Mouse (Mus musculus) heart, postnatal 4 days (tissue): ENCODE measurements around the gene Tmem175. TPM values are rescaled to one million over a fixed set of nuclear protein-coding genes. Genes with fewer than 3 reads are reported as not detected.

ENCODE experiments used
- DNase-seq: peaks from one replicate; pipeline ENCODE4 v3.0.0; 2021
- total RNA-seq, 2 experiments: library from RNA; stranded (reverse); gene quantifications; 2 replicates each; pipeline ENCODE4 v1.2.3; 2021

The Tmem175 gene
- total RNA-seq, 2 experiments from 2014 or later: 8.3 to 9.4 TPM

DNA sequence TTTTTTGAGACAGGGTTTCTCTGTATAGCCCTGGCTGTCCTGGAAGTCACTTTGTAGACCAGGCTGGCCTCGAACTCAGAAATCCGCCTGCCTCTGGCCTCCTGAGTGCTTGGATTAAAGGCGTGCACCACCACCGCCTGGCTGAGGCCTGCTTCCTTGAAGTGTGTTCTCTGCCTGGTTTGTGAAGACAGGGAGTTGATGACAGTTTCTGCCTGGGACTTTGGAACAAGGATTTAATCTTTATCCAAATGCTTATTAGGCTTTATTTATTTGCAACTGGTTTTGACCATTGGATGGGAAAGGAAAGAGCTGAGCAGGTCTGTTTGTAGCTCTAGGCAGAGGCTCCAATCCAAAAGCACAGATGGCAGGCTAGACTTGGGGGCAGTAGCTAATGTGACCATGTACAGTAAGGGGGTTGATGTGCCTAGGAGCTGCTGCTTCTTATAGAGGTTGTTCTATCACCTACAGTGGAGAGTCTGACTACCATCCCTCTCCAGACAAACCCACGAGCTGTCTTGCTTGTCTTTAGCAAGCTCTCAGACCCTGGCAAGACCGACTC, 48.8 kb downstream of the Tmem175 start:
- DNase-seq: no peak

DNA sequence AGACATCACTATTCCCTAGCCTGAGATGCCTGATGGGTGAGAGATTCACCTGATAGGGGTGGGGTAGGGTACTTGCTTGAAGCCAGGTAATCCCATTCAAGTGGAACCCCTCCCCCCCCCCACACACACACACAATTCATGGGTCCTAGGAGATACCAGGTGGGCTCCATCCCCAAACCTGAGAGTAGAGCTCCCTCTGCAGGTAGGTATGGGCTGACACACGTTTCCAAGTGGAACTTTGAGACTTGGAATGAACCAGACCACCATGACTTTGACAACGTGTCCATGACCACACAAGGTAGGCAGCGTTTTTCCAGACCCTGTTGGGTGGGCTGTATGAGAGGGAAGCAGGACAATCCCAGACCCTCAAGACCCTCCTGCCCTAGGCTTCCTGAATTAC, 50.3 kb downstream of the Tmem175 start:
- DNase-seq: no peak

DNA sequence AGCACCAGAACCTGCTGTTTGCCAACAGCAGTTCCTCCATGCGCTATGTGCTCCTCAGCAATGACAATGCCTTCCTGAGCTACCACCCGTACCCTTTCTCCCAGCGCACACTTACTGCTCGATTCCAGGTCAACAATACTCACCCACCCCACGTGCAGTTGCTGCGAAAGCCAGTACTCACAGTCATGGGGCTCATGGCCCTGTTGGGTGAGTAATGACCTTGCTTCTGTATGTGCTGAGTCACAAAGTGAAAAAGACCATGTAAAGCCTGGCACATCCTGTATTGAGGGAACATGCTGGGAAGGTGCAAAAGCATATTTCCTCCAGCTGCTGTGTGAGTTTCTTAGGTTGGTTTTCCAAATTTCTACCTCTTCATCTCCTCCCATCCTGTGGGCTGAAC, 51.3 kb downstream of the Tmem175 start:
- no peak for DNase-seq

DNA sequence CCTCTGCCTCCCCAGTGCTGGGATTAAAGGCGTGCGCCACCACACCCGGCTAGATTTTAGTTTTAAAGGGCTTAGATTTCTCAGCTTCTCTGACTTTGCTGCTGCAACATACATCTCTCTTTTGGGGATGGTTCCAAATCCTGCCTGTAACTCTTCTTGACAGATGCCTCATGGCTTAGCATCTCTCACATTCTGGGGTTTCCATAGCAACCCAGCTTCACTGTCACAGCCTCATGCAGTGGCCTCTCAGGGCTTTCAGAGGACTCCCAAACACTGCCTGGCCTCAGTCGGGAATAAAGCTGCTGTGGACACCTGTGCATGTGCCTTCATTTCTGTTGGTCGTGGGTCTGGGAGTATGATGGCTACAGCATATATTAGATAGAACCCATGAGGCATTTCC, 59.5 kb downstream of the Tmem175 start:
- DNase-seq: no peak

DNA sequence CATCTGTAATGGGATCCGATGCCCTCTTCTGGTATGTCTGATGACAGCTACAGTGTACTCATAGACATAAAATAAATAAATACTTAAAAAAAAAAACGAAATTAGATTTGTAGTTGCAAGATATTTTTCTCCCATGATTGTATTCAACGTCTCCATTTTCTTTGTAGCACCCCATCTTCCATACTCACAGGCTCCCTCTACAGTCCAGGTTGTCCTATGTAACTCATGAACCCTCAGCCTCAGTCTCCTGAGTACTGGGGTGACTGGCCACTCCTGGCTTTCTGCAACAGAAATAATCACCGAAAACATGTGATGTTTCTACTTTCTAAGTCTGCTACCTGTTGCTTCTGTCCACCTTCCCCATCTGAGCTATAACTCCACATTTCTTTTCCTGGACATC, 61.6 kb downstream of the Tmem175 start:
- no peak for DNase-seq

DNA sequence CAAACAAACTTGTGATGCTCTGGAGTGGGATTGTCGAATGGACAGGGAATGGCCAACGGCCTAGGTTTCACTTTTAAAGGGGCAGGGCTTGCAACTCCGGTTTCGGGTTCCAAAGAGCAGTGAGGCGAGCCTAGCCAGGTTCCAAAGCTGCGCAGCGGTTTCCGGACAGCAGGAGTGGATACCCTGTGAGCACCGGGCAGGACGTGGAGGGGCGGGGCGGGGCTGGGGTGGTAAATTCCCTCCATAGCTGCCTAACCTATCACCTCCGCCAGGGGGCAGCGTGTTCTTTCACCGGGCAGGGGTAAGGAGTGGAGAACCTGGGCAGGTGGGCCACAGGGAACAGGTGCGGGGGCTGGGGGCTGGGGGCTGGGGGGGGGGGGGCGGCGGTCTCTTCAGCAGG, 62.7 kb downstream of the Tmem175 start, which contains the start of gene Fgfrl1:
Fgfrl1 (plus strand) TSS at position 112 of the 400 bp plus-strand sequence.
- DNase-seq: peak; percentile 74

DNA sequence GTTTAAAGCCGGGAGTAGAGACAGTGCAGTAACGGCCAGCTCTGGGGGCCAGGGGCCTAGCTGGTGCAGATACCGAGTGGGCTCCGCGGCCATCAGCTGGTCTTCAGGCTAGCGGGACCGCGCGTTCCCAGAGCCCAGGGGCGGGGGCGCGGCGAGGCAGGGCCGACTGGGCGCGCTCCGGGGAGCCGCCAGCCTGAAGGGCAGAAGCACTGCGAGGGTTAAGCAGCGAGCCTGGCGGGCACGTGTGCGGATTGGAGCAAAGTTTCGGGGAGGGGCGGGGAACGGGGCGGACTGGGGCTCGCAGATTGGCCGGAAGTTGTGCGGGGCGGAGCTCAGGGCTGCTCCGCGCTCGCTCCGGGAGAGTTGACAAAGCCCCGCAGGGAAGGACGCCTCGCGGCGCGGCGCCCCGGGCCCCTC, 64.3 kb downstream of the Tmem175 start:
- peak; percentile 90 for DNase-seq

DNA sequence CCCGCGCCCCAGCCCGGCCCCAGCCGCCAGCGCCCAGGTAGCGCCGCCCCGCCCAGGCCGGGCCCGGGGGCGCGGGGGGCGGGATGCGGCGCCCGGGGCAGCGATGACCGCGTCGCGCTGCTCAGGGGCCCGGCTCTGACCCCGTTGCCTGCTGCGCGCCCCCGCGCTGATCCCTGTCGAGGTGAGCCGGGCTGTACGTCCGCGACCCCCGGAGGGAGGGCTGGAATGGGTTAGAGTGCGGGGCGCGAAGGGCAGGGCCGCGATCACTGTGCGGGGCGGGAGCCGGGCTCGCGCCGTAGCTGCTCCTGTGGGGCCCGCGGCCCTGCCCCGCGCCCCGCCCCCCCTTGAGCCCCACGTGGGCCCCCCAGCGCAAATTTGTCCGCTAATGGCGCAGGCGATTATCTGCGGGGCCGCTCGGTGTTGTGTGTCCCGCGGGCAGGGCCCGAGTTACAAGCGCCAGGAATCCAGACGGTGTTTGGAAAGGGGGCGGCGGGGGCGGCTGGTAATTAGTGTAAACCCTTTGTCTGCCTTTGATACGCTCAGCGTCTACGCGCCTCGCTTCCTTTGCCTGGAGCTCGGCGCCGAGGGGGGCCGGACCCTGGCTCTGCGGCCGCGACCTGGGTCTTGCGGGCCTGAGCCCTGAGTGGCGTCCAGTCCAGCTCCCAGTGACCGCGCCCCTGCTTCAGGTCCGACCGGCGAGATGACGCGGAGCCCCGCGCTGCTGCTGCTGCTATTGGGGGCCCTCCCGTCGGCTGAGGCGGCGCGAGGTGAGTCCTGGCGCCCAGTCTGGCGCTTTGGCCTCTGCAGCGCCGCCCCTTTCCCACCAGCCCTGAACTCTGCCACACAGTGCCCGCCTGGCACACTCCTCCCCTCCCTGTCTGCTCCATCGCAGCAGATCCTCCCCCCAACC, 65.0 kb downstream of the Tmem175 start:
- peak; percentile 51 for DNase-seq

DNA sequence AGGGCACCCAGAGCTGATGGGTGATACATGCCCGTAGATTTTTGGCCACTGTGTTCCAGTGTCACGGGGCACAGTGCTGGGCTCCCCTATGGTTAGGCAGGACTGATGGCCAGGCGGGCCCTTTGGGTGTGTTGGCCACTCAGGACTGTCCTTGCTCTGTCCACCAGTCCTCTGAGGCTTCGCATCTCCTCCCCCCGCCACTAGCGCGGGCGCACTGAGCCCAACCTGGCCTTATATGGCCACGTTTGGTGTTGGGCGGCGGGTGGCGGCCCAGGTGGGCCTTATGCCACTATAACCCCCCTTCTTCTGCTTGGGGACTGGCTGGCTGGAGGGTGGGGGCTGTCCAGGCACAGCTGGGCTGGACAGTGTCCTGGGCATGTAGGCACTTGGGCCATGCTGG, 66.3 kb downstream of the Tmem175 start:
- no peak for DNase-seq

DNA sequence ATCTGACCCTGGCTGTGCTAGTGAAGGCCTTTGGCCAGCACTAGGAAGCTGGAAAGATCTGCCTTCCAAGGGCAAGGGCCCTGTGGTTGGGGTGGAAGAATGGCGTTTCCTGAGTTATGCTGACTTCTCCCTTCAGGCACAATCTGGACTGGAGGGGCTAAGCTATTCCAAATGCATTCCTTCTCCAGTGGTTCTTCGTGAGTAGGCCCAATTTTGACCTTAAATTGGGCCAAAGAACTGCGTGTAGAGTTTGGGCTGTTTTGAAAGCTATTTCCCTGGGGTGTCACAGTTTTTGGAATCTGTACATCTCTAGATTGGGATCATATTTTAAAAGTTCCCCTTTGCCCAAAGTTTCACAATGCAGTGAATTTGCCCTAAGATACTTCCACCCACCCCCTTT, 67.0 kb downstream of the Tmem175 start:
- DNase-seq: no peak

DNA sequence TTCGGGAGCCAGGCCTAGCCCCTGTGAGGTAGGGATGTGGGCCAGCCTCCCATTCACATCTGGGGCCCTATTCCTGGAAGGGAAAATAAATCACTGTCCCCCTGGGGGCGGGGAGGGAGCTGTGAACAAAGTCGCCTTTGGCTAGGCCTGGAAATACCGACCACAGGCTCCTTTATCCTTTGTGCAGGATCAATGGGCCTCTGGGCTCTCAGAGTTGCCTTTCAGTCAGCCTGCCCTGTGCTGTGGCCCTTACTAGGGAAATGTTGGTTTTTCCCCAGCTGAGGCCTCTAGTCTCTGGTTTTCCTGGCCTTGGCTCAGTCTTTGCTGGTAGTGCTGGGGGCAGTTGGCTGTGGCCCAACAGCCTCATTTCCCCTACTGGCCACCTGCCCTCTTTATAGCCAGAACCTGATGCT, 67.8 kb downstream of the Tmem175 start:
- no peak for DNase-seq

Other genes with a start within 250 kb of the Tmem175 start
- gene Pde6b, start 241.4 kb upstream of the Tmem175 start, total RNA-seq: not detected
- gene Atp5k, start 195.3 kb upstream of the Tmem175 start, total RNA-seq: 100 to 1,000 TPM; 674 to 726 TPM
- under 1 TPM; 0.64 to 0.70 TPM for gene Mfsd7a, start 180.9 kb upstream of the Tmem175 start, total RNA-seq
- gene Pcgf3, start 168.5 kb upstream of the Tmem175 start, total RNA-seq: 10 to 100 TPM; 61.1 to 64.9 TPM
- gene Cplx1, start 79.7 kb upstream of the Tmem175 start, total RNA-seq: under 1 TPM; 0.59 to 0.60 TPM
- 10 to 100 TPM; 36.7 to 36.9 TPM for gene Gak, start within 50 bp of the Tmem175 start, total RNA-seq
- 10 to 100 TPM; 12.9 to 15.3 TPM for gene Idua, start 30.6 kb downstream of the Tmem175 start, total RNA-seq
- 10 to 100 TPM; 11.8 to 16.2 TPM for gene Dgkq, start 39.9 kb downstream of the Tmem175 start, total RNA-seq
- under 1 TPM in 1 of 2 experiments, not detected in 1; 0.23 TPM for gene Slc26a1, start 45.8 kb downstream of the Tmem175 start, total RNA-seq
- 10 to 100 TPM; 24.7 to 27.0 TPM for gene Fgfrl1, start 62.6 kb downstream of the Tmem175 start, total RNA-seq
- not detected for gene Rnf212, start 145.2 kb downstream of the Tmem175 start, total RNA-seq
- not detected for gene Tmed11, start 165.6 kb downstream of the Tmem175 start, total RNA-seq
- gene Vmn2r8, start 179.1 kb downstream of the Tmem175 start, total RNA-seq: not detected
- gene Vmn2r9, start 222.8 kb downstream of the Tmem175 start, total RNA-seq: not detected